Mouse (Mus musculus) limb, embryonic 12.5 days (tissue): Measurements from ENCODE around the gene Lpp. TPM values are rescaled to one million over a fixed set of nuclear protein-coding genes. Genes with fewer than 3 reads are reported as not detected.

ENCODE experiments used
- ATAC-seq: fragments of 200-750 bp; cut with Nextera tagmentation; 2 replicates; pipeline ENCODE4 v1.8.0; 2017; ENCODE audit warnings: low read depth, moderate TSS enrichment; ENCODE audit not compliant: insufficient number of reproducible peaks, insufficient read depth, low FRiP score, low TSS enrichment
- H3K27ac ChIP-seq: fragments of 300-500 bp; sonication (generic); 2 replicates; pipeline ENCODE4 v1.5.1; 2016; ENCODE audit warnings: mild to moderate bottlenecking, moderate library complexity
- H3K27me3 ChIP-seq: fragments of 300-500 bp; sonication (generic); 2 replicates; pipeline ENCODE4 v1.6.1; 2016; ENCODE audit warnings: mild to moderate bottlenecking, moderate library complexity
- H3K36me3 ChIP-seq: fragments of 300-500 bp; sonication (generic); 2 replicates; pipeline ENCODE4 v1.6.1; 2016; ENCODE audit warnings: mild to moderate bottlenecking, moderate library complexity
- H3K4me1 ChIP-seq: fragments of 300-500 bp; sonication (generic); replicated peaks from 2 replicates; pipeline ENCODE4 v1.6.1; 2016
- H3K4me2 ChIP-seq: fragments of 300-500 bp; sonication (generic); 2 replicates; pipeline ENCODE4 v1.6.1; 2016; ENCODE audit warnings: mild to moderate bottlenecking, moderate library complexity
- H3K4me3 ChIP-seq: fragments of 300-500 bp; sonication (generic); replicated peaks from 2 replicates; pipeline ENCODE4 v1.5.1; 2016; ENCODE audit warnings: mild to moderate bottlenecking
- H3K9ac ChIP-seq: fragments of 300-500 bp; sonication (generic); replicated peaks from 2 replicates; pipeline ENCODE4 v1.6.1; 2016; ENCODE audit warnings: mild to moderate bottlenecking, moderate library complexity
- H3K9me3 ChIP-seq: fragments of 300-500 bp; sonication (generic); 2 replicates; pipeline ENCODE4 v1.6.1; 2016; ENCODE audit warnings: mild to moderate bottlenecking, moderate library complexity
- WGBS: fragments of 180-500 bp; shearing (Covaris S2); methylation state at CpG from one replicate; pipeline ENCODE4 v1.1.7; 2016; 5-methylcytosine and 5-hydroxymethylcytosine counted together
- polyA plus RNA-seq: library from polyadenylated mRNA; unstranded; fragments of >200 nt; fragmentation: Nextera tagmentation; extraction: Ambion mirVana; gene quantifications from 2 replicates; pipeline ENCODE4 v1.2.1, GENCODE M21; 2016

The Lpp gene
- polyA plus RNA-seq, 1 experiment from 2014 or later: 39.4 TPM

DNA sequence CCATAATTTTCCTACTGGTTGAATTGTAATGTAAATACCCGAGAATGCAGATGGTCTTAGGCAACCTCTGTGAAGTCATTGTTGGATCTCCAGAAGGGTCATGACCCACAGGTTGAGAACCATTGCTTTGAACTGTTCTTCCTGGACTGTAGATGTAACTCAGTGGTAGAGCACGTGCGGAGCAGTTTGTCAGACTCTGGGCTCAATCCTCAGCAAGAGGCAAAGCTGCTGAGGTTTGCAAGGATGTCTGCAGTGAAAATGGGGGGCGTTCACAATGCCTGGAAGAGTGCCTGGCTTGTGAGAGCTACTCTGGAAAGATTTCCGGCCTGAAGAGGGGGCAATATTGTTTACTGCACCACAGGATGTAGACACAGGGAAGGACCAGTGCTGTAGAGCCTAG is 6.2 kb downstream of the Lpp start:
- Histone ChIP-seq H3K4me2 (no peak overlapping the region), H3K9ac (no peak overlapping the region), H3K4me3 (no peak overlapping the region), H3K9me3 (no peaks in the 10 kb centered on the region), H3K4me1 (peaks cover 41% of the 10 kb centered on the region), H3K27me3 (no peaks in the 10 kb centered on the region), H3K36me3 (peaks cover 12% of the 10 kb centered on the region; the same call in 1 of the 2 replicates), H3K27ac (no peak overlapping the region)
- 60% methylated on average over 5 of the region's 5 CpGs for WGBS
- no peak for ATAC-seq

DNA sequence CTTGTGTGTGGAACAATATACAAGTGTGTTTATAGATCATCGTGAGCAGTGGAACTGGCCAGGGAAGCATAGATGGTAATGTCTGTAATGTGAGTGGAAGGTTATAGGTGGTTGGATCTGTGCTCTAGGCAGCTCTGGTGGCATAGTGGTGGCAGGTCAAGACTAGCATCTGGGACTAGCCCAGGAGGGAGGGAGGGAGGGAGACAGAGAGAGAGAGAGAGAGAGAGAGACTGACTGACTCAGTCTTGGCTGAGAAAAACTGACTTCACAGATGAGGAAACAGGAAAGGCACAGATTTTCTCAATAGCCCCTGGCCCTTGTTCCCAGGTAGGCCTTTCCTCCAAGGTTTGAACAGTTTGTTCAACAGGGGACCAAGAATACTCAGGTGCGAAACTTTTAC is 7.5 kb downstream of the Lpp start:
- no peak overlapping the region for H3K4me3 ChIP-seq
- 93% methylated on average over 2 of the region's 2 CpGs for WGBS
- H3K9ac ChIP-seq: no peak overlapping the region
- H3K27ac ChIP-seq: no peak overlapping the region
- peaks cover 22% of the 10 kb centered on the region; the same call in 1 of the 2 replicates for H3K36me3 ChIP-seq
- H3K9me3 ChIP-seq: 0 out of 2 replicates have a peak, but pooled peaks cover 8% of the 10 kb centered on the region
- no peaks in the 10 kb centered on the region for H3K27me3 ChIP-seq
- peaks cover 31% of the 10 kb centered on the region; the same call in 1 of the 2 replicates for H3K4me1 ChIP-seq
- no peak overlapping the region for H3K4me2 ChIP-seq
- ATAC-seq: no peak

DNA sequence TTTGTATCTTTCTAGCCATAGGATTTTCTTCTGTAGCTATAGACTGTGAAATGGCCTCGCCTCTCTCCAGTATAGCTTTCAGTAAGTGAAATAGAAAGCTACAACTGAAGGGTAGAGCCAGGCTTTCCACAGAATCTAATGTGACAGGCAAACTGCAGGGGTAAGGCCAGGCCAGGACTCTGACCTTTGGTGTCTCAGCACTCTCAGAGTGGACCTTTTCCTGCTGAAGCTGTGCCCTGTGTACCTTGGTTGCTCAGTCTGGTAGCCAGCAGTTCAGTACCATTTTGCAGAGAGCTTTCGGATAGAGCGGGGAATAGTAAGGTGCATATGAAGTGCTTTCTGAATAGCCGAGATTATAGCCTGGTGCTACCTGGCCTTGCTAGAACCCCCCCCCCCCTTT is 9.5 kb downstream of the Lpp start:
- Histone ChIP-seq H3K4me3 (no peak overlapping the region), H3K9me3 (peaks cover 18% of the 10 kb centered on the region; the same call in 1 of the 2 replicates), H3K27me3 (no peaks in the 10 kb centered on the region), H3K4me2 (no peak overlapping the region), H3K36me3 (peaks cover 36% of the 10 kb centered on the region), H3K4me1 (peaks cover 13% of the 10 kb centered on the region; the same call in 1 of the 2 replicates), H3K9ac (no peak overlapping the region), H3K27ac (no peak overlapping the region)
- no peak for ATAC-seq
- 93% methylated on average over 4 of the region's 4 CpGs for WGBS

DNA sequence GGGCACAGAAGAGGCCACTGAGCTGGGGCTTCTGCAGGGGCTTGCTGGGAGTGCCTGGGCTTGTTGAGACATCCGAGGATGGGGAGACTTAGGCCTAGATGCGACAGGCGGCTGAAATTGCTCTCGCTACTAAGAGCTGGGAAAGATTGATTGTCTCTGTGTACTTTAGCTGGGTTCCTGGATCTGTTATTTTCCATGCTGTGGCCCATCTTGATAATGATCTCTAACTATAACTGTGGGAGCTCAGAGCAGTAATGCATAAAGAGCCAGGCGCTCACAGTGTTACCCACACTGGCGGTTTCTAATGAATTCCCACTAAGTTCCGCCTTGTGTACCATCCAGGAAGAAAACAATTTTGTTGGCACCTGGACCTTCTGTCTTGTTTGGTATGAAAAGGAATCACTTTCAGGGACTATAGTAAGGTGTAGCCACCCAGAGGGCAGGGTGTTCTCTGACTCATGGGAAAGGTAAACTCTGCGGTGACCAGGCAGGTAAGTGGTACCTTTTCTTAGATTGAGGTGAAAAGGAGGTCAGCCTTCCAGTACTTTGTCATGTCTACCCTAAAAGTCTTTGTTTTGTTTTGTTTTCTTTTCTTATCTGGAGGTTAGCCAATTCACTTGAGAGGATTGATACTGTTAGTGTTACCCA is 10.6 kb downstream of the Lpp start:
- no peak overlapping the region for H3K9ac ChIP-seq
- ATAC-seq: no peak
- 90% methylated on average over 8 of the region's 8 CpGs for WGBS

DNA sequence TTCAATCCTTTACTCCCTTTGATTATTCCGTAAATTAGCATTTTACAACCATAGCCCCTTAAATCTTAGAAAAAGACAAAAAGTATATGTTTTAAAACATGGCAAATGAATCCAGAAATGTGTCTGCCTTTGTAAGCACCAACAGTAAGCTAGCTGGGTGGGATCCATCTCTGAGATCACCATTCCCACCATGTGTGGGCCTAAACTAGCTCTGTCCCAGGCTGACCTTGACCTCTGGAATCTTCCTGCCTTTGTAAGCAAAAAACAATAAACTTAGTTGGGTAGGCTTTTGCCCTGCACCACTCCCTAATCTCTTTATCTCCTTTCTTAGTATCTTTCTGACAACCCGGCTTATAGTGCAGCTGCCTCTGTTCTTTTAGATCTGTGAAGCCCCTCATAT is 13.2 kb downstream of the Lpp start:
- Histone ChIP-seq H3K9me3 (peaks cover 18% of the 10 kb centered on the region; the same call in 1 of the 2 replicates), H3K4me2 (no peak overlapping the region), H3K9ac (no peak overlapping the region), H3K36me3 (peaks cover 42% of the 10 kb centered on the region), H3K27me3 (no peaks in the 10 kb centered on the region), H3K4me3 (no peak overlapping the region), H3K4me1 (no peaks in the 10 kb centered on the region), H3K27ac (no peak overlapping the region)
- no peak for ATAC-seq
- WGBS: 97% methylated on average over 2 of the region's 2 CpGs

More for the DNA sequence above, 10.6 kb downstream of the Lpp start:
- peaks cover 18% of the 10 kb centered on the region; the same call in 1 of the 2 replicates for H3K9me3 ChIP-seq
- H3K4me1 ChIP-seq: 0 out of 2 replicates have a peak, but pooled peaks cover 5% of the 10 kb centered on the region
- no peaks in the 10 kb centered on the region for H3K27me3 ChIP-seq
- H3K4me3 ChIP-seq: no peak overlapping the region
- H3K4me2 ChIP-seq: no peak overlapping the region
- H3K36me3 ChIP-seq: peaks cover 36% of the 10 kb centered on the region
- H3K27ac ChIP-seq: no peak overlapping the region

DNA sequence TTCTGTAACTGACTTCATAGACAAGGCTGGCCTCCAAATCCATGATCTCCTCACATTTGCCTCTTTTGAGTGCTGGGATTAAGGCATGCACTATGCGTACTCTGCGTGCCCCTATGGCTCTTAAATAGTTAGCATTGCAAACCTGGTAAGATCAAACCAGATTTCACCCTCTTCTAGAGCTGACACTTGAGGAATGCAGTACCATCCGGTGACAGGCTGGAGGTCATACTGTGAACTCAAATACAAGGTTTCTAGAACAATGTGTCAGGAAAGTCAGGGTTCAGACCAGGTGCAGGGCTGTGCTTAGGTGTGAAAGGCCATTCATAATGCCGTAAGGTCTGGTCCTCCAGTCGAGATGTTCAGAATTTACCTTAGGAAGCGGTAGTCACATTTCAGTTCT is 18.0 kb downstream of the Lpp start:
- H3K27ac ChIP-seq: no peak overlapping the region

DNA sequence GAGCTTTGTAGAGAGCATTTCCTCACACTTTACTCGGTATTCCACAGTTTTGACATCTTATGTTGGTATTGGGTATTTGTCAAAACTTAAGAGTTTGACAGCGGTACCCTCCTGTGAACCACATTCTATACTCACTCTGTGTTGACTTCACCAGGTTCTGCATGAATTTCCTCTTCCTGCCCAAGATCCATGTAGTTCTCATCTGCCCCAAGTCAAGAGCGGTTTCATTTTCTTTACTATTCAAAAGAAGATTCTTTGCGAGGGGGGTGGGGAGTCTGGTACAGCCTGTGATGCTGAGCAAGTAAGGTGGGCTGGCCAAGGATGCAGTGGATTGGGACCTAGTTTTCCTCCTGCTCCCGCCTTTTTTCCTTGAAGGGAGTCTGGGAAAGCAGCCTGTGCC is 18.9 kb downstream of the Lpp start:
- Histone ChIP-seq H3K9me3 (no peaks in the 10 kb centered on the region), H3K4me3 (no peak overlapping the region), H3K4me1 (0 out of 2 replicates have a peak, but pooled peaks cover 3% of the 10 kb centered on the region), H3K36me3 (peaks cover 23% of the 10 kb centered on the region; the same call in 1 of the 2 replicates), H3K27me3 (no peaks in the 10 kb centered on the region), H3K27ac (no peak overlapping the region), H3K9ac (no peak overlapping the region), H3K4me2 (no peak overlapping the region)
- 89% methylated on average over 5 of the region's 5 CpGs for WGBS
- no peak for ATAC-seq

More for the DNA sequence above, 18.0 kb downstream of the Lpp start:
- no peaks in the 10 kb centered on the region for H3K27me3 ChIP-seq
- H3K36me3 ChIP-seq: peaks cover 26% of the 10 kb centered on the region
- H3K4me2 ChIP-seq: no peak overlapping the region
- H3K9me3 ChIP-seq: peaks cover 6% of the 10 kb centered on the region; the same call in 1 of the 2 replicates
- ATAC-seq: no peak
- WGBS: 89% methylated on average over 6 of the region's 6 CpGs
- 0 out of 2 replicates have a peak, but pooled peaks cover 3% of the 10 kb centered on the region for H3K4me1 ChIP-seq
- no peak overlapping the region for H3K4me3 ChIP-seq
- no peak overlapping the region for H3K9ac ChIP-seq

DNA sequence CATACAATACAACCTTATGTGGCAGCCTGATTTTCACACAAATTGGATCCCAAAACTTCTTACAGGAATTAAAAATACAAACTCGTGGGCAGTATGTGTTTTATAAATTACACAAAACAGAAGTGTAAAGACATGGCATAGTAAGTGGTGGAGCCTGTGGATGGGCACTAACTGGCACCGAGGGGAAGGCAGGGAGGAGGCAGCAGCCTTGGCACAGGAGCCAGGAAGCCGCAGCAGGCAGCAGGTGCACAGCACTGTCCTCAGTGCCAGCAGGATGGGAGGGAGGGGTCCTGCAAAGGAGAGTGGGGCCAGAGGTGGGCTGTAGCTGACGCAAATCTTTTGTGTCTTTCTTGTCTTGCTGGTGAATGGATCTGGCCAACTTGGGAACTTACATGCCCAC is 19.8 kb downstream of the Lpp start:
- H3K9me3 ChIP-seq: no peaks in the 10 kb centered on the region
- no peak overlapping the region for H3K4me2 ChIP-seq
- no peak overlapping the region for H3K27ac ChIP-seq
- no peaks in the 10 kb centered on the region for H3K27me3 ChIP-seq
- H3K9ac ChIP-seq: no peak overlapping the region
- peaks cover 27% of the 10 kb centered on the region; the same call in 1 of the 2 replicates for H3K36me3 ChIP-seq
- no peak for ATAC-seq
- WGBS: 87% methylated on average over 4 of the region's 4 CpGs
- peaks cover 9% of the 10 kb centered on the region; the same call in 1 of the 2 replicates for H3K4me1 ChIP-seq
- H3K4me3 ChIP-seq: no peak overlapping the region

DNA sequence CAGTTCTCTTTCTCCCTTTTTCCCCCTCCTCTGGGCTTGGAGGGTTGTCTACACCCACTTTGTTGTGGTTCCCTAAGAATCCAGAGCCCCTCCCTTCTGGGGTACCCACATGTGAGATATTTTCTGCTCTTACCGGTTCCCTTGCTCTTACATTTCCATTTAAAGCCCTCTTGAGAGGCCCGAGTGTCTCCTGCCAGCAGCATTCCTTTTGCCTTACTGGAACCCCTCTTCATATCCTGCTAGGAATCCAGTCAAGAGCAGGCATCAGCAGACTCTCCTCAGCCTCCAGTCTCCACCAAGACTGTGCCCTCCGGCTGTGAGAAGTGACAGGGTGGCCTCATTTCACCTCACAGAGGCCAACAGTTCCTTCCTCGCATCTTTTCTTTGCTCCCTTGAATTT is 24.7 kb downstream of the Lpp start:
- ATAC-seq: no peak
- peaks cover 8% of the 10 kb centered on the region; the same call in 1 of the 2 replicates for H3K4me1 ChIP-seq
- no peaks in the 10 kb centered on the region for H3K27me3 ChIP-seq
- H3K4me2 ChIP-seq: no peak overlapping the region
- WGBS: 76% methylated on average over 4 of the region's 4 CpGs
- no peak overlapping the region for H3K9ac ChIP-seq
- no peak overlapping the region for H3K27ac ChIP-seq
- no peaks in the 10 kb centered on the region for H3K9me3 ChIP-seq
- H3K4me3 ChIP-seq: no peak overlapping the region
- H3K36me3 ChIP-seq: peaks cover 25% of the 10 kb centered on the region; the same call in 1 of the 2 replicates

DNA sequence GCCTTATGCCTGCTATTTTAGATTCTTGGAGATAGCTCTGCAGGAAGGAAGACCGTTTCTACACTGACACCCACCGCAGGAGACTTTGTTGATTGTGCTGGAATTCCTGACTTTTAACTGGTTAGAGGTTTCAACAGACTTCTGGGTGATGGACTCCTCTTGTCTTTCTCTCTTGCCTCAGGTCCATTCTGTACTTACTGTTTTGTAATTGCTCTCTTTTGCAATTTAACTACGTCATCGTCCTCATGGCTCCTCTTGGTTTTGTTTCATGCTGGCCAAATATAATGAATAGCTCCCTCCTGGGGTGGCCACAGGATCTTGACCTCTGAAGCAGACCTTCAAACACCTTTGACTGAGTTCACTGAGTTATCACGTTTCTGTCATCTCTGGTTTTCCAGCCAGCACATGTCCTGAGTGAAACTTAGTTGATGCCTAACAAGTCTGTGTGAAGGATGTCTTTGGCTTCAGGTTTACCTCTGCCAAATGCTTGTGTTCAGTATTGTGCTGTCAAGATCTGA is 27.4 kb downstream of the Lpp start:
- Histone ChIP-seq H3K4me3 (no peak overlapping the region), H3K36me3 (peaks cover 21% of the 10 kb centered on the region; the same call in 1 of the 2 replicates), H3K27ac (no peak overlapping the region), H3K9ac (no peak overlapping the region), H3K4me1 (peaks cover 20% of the 10 kb centered on the region), H3K27me3 (no peaks in the 10 kb centered on the region), H3K9me3 (no peaks in the 10 kb centered on the region), H3K4me2 (no peak overlapping the region)
- WGBS: 69% methylated on average over 5 of the region's 5 CpGs
- ATAC-seq: no peak

DNA sequence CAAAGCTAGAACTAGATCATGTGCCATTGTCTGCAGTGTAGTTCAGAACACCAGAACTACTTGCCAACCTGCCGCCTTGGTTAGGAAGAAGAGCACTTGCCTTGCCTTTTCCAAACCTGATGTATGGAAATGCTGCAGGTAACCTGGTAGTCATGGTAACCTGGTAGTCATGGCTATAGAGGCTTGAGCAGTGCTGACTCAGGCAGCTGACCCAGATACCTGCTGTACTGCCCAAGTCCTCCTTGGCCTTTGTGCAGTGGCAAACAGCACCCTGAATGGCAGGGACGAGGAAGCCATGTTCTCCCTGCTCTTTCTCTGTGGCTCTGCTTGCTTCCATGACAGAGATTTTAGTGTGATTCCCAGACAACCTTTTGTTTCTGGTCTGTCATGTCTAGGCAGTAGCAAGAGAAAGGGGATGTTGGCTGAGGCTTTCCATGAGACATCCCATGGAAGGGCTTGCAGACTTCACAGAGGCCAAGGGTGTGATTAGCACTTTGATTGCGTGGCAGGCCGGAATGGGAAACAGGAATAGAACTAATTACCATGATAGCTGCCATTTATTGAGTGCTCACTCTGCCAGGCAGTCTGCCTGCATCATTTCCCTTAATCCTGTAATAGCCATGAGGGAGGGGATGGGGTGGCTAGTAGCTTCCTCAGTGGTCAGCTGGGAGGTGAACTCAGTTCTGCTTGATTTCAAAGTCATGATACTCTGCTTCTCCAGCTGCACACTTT is 28.5 kb downstream of the Lpp start:
- 58% methylated on average over 4 of the region's 4 CpGs for WGBS
- H3K36me3 ChIP-seq: peaks cover 9% of the 10 kb centered on the region; the same call in 1 of the 2 replicates
- ATAC-seq: no peak
- peaks cover 20% of the 10 kb centered on the region for H3K4me1 ChIP-seq
- no peaks in the 10 kb centered on the region for H3K27me3 ChIP-seq
- H3K4me3 ChIP-seq: no peak overlapping the region
- H3K27ac ChIP-seq: no peak overlapping the region
- H3K9me3 ChIP-seq: no peaks in the 10 kb centered on the region
- no peak overlapping the region for H3K4me2 ChIP-seq
- H3K9ac ChIP-seq: no peak overlapping the region
